Mouse (Mus musculus): Measurements from ENCODE around the gene Parva. TPM values are rescaled to one million over a fixed set of nuclear protein-coding genes. Genes with fewer than 3 reads are reported as not detected.

The Parva gene
- polyA plus RNA-seq, 1 experiment from 2014 or later: 83.3 TPM

- H3K9me3 ChIP-seq (replicated peaks; ENCODE audit: control insufficient read depth, low read length): no peaks in the 10 kb centered on the region
- H3K9ac ChIP-seq (ENCODE audit: low read depth, low read length): no peak overlapping the region
- WGBS (ENCODE audit: insufficient replicate concordance): 86% methylated on average over 6 of the region's 6 CpGs
- no peak for ATAC-seq (replicated peaks; ENCODE audit: insufficient number of reproducible peaks, low FRiP score, low TSS enrichment)
- H3K36me3 ChIP-seq (ENCODE audit: control insufficient read depth, insufficient read depth, low read length): no peaks in the 10 kb centered on the region
- no peak overlapping the region for H3K4me3 ChIP-seq (ENCODE audit: low read depth, low read length)
- peaks cover 11% of the 10 kb centered on the region; the same call in 1 of the 2 replicates for H3K4me1 ChIP-seq (ENCODE audit: control insufficient read depth, insufficient read depth, low read length)
- peaks cover 4% of the 10 kb centered on the region; the same call in 1 of the 2 replicates for H3K27me3 ChIP-seq (ENCODE audit: control insufficient read depth, insufficient read depth, low read length)
- no peak overlapping the region for H3K4me2 ChIP-seq
- H3K27ac ChIP-seq (ENCODE audit: low read depth, low read length): no peak overlapping the region
Measured at GRCm38 (mm10) chr7:112413286-112413685, 14.0 kb upstream of the Parva start.

- no peak for ATAC-seq (replicated peaks; ENCODE audit: insufficient number of reproducible peaks, low FRiP score, low TSS enrichment)
- Histone ChIP-seq H3K4me1 (ENCODE audit: control insufficient read depth, insufficient read depth, low read length) (peaks cover 11% of the 10 kb centered on the region; the same call in 1 of the 2 replicates), H3K4me2 (no peak overlapping the region; the same call in 1 of the 2 replicates), H3K9me3 (replicated peaks; ENCODE audit: control insufficient read depth, low read length) (no peaks in the 10 kb centered on the region), H3K36me3 (ENCODE audit: control insufficient read depth, insufficient read depth, low read length) (no peaks in the 10 kb centered on the region), H3K27ac (ENCODE audit: low read depth, low read length) (no peak overlapping the region), H3K9ac (ENCODE audit: low read depth, low read length) (no peak overlapping the region), H3K27me3 (ENCODE audit: control insufficient read depth, insufficient read depth, low read length) (peaks cover 4% of the 10 kb centered on the region; the same call in 1 of the 2 replicates), H3K4me3 (ENCODE audit: low read depth, low read length) (no peak overlapping the region)
- 26% methylated on average over 14 of the region's 14 CpGs for WGBS (ENCODE audit: insufficient replicate concordance)
Measured at GRCm38 (mm10) chr7:112416058-112416526, 11.2 kb upstream of the Parva start.

DNA sequence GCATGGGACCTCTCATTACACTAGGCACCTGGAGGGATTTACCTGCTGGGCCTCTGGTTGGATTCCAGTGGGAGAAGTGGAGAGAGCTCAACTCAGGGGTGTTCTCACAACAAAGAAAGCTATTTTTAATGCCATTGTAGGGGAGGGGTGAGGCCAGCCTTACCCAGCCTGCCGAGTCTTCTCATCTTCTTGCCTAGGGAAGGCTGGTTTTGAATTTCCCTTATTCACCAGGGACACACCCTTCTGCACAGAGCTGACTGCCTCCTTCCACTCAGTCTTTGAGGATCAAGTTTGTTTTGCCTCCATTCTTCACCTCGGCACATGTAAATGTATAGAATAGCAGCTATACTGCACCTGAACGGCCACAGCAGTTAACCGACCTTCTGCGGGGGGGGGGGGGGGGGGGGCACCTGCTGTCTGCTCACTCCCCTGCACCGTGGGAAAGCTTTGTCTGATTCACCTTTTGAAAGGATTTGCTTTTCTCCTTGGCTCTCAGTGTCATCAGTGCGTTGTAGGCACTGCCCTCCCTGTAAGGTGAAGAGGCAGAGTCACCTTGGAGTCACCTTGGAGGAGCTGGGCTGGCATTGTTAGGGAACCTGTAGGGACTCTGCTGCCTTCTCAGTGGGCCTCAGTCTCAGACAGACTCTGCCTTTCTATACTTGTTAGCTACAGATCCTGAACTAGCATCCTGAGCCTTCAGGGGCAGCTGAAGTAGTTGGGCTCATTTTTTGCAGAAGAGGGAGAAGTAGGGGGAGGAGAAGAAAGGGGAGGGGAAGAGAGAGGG, 10.4 kb upstream of the Parva start:
- Histone ChIP-seq H3K27ac (ENCODE audit: low read depth, low read length) (no peak overlapping the region), H3K27me3 (ENCODE audit: control insufficient read depth, insufficient read depth, low read length) (peaks cover 4% of the 10 kb centered on the region; the same call in 1 of the 2 replicates), H3K9ac (ENCODE audit: low read depth, low read length) (no peak overlapping the region), H3K4me1 (ENCODE audit: control insufficient read depth, insufficient read depth, low read length) (peaks cover 11% of the 10 kb centered on the region; the same call in 1 of the 2 replicates), H3K9me3 (replicated peaks; ENCODE audit: control insufficient read depth, low read length) (no peaks in the 10 kb centered on the region), H3K36me3 (ENCODE audit: control insufficient read depth, insufficient read depth, low read length) (no peaks in the 10 kb centered on the region), H3K4me2 (no peak overlapping the region), H3K4me3 (ENCODE audit: low read depth, low read length) (no peak overlapping the region)
- 20% methylated on average over 6 of the region's 7 CpGs for WGBS (ENCODE audit: insufficient replicate concordance)
- ATAC-seq (replicated peaks; ENCODE audit: insufficient number of reproducible peaks, low FRiP score, low TSS enrichment): no peak

DNA sequence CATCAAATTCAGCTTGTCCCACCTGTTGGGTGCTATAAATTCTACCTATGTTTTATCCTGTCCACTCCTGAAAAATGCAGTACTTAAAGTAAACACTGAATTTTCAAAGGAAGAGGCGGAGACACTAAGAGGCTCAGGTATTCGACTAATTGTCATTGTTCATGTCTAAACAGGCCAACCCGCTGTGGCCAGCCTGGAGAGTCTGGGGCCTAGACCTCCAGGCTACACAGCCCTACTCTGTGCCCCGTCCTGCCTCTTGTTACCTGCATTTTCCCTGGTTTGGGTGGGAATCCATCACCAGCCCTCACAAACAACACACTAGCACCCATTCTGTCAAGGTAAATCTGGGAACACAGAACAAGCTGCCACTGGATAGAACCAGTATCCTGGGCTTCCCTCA, 9.7 kb upstream of the Parva start:
- Histone ChIP-seq H3K4me1 (ENCODE audit: control insufficient read depth, insufficient read depth, low read length) (peaks cover 11% of the 10 kb centered on the region; the same call in 1 of the 2 replicates), H3K4me2 (no peak overlapping the region), H3K9ac (ENCODE audit: low read depth, low read length) (no peak overlapping the region), H3K27ac (ENCODE audit: low read depth, low read length) (no peak overlapping the region), H3K36me3 (ENCODE audit: control insufficient read depth, insufficient read depth, low read length) (no peaks in the 10 kb centered on the region), H3K4me3 (ENCODE audit: low read depth, low read length) (no peak overlapping the region), H3K9me3 (replicated peaks; ENCODE audit: control insufficient read depth, low read length) (no peaks in the 10 kb centered on the region), H3K27me3 (ENCODE audit: control insufficient read depth, insufficient read depth, low read length) (peaks cover 4% of the 10 kb centered on the region; the same call in 1 of the 2 replicates)
- WGBS (ENCODE audit: insufficient replicate concordance): 73% methylated on average over 4 of the region's 4 CpGs
- ATAC-seq (replicated peaks; ENCODE audit: insufficient number of reproducible peaks, low FRiP score, low TSS enrichment): 0 out of 2 replicates have a peak, but pooled peaks have one; percentile 31

- H3K27me3 ChIP-seq (ENCODE audit: control insufficient read depth, insufficient read depth, low read length): no peaks in the 10 kb centered on the region
- peaks cover 7% of the 10 kb centered on the region; the same call in 1 of the 2 replicates for H3K4me1 ChIP-seq (ENCODE audit: control insufficient read depth, insufficient read depth, low read length)
- no peak overlapping the region for H3K4me3 ChIP-seq (ENCODE audit: low read depth, low read length)
- WGBS (ENCODE audit: insufficient replicate concordance): 76% methylated on average over 4 of the region's 4 CpGs
- no peak overlapping the region for H3K4me2 ChIP-seq
- H3K27ac ChIP-seq (ENCODE audit: low read depth, low read length): no peak overlapping the region
- no peak for ATAC-seq (replicated peaks; ENCODE audit: insufficient number of reproducible peaks, low FRiP score, low TSS enrichment)
- H3K36me3 ChIP-seq (ENCODE audit: control insufficient read depth, insufficient read depth, low read length): no peaks in the 10 kb centered on the region
- H3K9ac ChIP-seq (ENCODE audit: low read depth, low read length): no peak overlapping the region
- H3K9me3 ChIP-seq (replicated peaks; ENCODE audit: control insufficient read depth, low read length): no peaks in the 10 kb centered on the region
Measured at GRCm38 (mm10) chr7:112423438-112423837, 3.9 kb upstream of the Parva start.

DNA sequence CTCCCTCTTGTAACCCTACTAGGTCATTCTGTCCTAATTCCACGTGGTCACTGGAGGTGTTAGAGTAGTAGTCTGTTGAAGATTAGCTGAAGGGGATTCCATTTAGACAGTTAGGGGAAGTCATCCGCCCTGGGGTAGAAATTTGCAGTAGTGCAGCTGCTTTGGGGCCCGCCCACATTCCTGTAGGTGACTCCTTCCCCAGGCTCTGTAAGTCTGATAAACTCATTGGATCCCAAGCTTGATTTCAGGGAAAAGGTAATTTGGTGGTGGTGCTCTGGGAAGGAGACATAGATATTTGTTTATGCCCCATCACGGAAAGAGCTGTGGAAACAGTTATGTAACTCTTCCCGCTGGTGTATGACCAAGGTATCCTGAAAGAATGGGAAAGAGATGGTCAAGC, 494 bp upstream of the Parva start:
- 0 out of 2 replicates have a peak, but pooled peaks cover 3% of the 10 kb centered on the region for H3K36me3 ChIP-seq (ENCODE audit: control insufficient read depth, insufficient read depth, low read length)
- no peak overlapping the region for H3K9ac ChIP-seq (ENCODE audit: low read depth, low read length)
- peaks cover 15% of the 10 kb centered on the region; the same call in 1 of the 2 replicates for H3K4me1 ChIP-seq (ENCODE audit: control insufficient read depth, insufficient read depth, low read length)
- peak overlapping the region; percentile 79 for H3K4me2 ChIP-seq
- no peaks in the 10 kb centered on the region for H3K27me3 ChIP-seq (ENCODE audit: control insufficient read depth, insufficient read depth, low read length)
- H3K9me3 ChIP-seq (replicated peaks; ENCODE audit: control insufficient read depth, low read length): no peaks in the 10 kb centered on the region
- no peak overlapping the region for H3K27ac ChIP-seq (ENCODE audit: low read depth, low read length)
- ATAC-seq (replicated peaks; ENCODE audit: insufficient number of reproducible peaks, low FRiP score, low TSS enrichment): no peak
- no peak overlapping the region for H3K4me3 ChIP-seq (ENCODE audit: low read depth, low read length)
- WGBS (ENCODE audit: insufficient replicate concordance): 35% methylated on average over 5 of the region's 5 CpGs

- Histone ChIP-seq H3K27me3 (ENCODE audit: control insufficient read depth, insufficient read depth, low read length) (no peaks in the 10 kb centered on the region), H3K9ac (ENCODE audit: low read depth, low read length) (peak overlapping the region; percentile 97), H3K4me1 (ENCODE audit: control insufficient read depth, insufficient read depth, low read length) (peaks cover 15% of the 10 kb centered on the region; the same call in 1 of the 2 replicates), H3K9me3 (replicated peaks; ENCODE audit: control insufficient read depth, low read length) (no peaks in the 10 kb centered on the region), H3K36me3 (ENCODE audit: control insufficient read depth, insufficient read depth, low read length) (0 out of 2 replicates have a peak, but pooled peaks cover 3% of the 10 kb centered on the region), H3K4me2 (peak overlapping the region; percentile 79), H3K4me3 (ENCODE audit: low read depth, low read length) (peak overlapping the region; percentile 78), H3K27ac (ENCODE audit: low read depth, low read length) (peak overlapping the region; percentile 98)
- under 1% methylated on average over 22 of the region's 22 CpGs for WGBS (ENCODE audit: insufficient replicate concordance)
- peak; percentile 87 for ATAC-seq (replicated peaks; ENCODE audit: insufficient number of reproducible peaks, low FRiP score, low TSS enrichment)
Measured at GRCm38 (mm10) chr7:112428158-112428535, 842 bp downstream of the Parva start.

- no peaks in the 10 kb centered on the region for H3K27me3 ChIP-seq (ENCODE audit: control insufficient read depth, insufficient read depth, low read length)
- no peak overlapping the region for H3K9ac ChIP-seq (ENCODE audit: low read depth, low read length)
- no peak for ATAC-seq (replicated peaks; ENCODE audit: insufficient number of reproducible peaks, low FRiP score, low TSS enrichment)
- WGBS (ENCODE audit: insufficient replicate concordance): 48% methylated on average over 3 of the region's 3 CpGs
- no peak overlapping the region for H3K27ac ChIP-seq (ENCODE audit: low read depth, low read length)
- peaks cover 3% of the 10 kb centered on the region; the same call in 1 of the 2 replicates for H3K36me3 ChIP-seq (ENCODE audit: control insufficient read depth, insufficient read depth, low read length)
- H3K4me2 ChIP-seq: no peak overlapping the region
- no peak overlapping the region for H3K4me3 ChIP-seq (ENCODE audit: low read depth, low read length)
- peaks cover 48% of the 10 kb centered on the region for H3K4me1 ChIP-seq (ENCODE audit: control insufficient read depth, insufficient read depth, low read length)
- H3K9me3 ChIP-seq (replicated peaks; ENCODE audit: control insufficient read depth, low read length): no peaks in the 10 kb centered on the region
Measured at GRCm38 (mm10) chr7:112439846-112440245, 12.5 kb downstream of the Parva start.
